Mouse (Mus musculus) MEL (cell line): ENCODE results near the gene Gpr19. TPM values are rescaled to one million over a fixed set of nuclear protein-coding genes. Genes with fewer than 3 reads are reported as not detected.

Source experiments
- DNase-seq: peaks from one replicate; pipeline ENCODE4 v3.0.0; 2011; ENCODE audit warnings: low read depth, low spot score
- H3K27ac ChIP-seq: 2 replicates; pipeline ENCODE4 v1.5.1; 2012; ENCODE audit warnings: low read depth, mild to moderate bottlenecking, control low read depth, low read length, moderate library complexity; ENCODE audit not compliant: control insufficient read depth
- H3K27me3 ChIP-seq, 2 experiments: fragments of 150-350 bp in 1 of 2; sonication (generic) in 1 of 2; 2 replicates each; pipeline ENCODE4 v1.6.1; 2012; ENCODE audit warnings: low read length in 2 of 2, mild to moderate bottlenecking in 2 of 2, improper control_type of control experiment in 1 of 2, moderate library complexity in 1 of 2; ENCODE audit not compliant: insufficient read depth in 2 of 2, control insufficient read depth in 1 of 2
- H3K36me3 ChIP-seq, 2 experiments: 2 replicates each; pipeline ENCODE4 v1.6.1; 2012 to 2014; ENCODE audit warnings: low read length in 2 of 2, improper control_type of control experiment in 1 of 2, inconsistent platforms in 1 of 2, mild to moderate bottlenecking in 1 of 2; ENCODE audit not compliant: insufficient read depth in 2 of 2, control insufficient read depth in 1 of 2
- H3K4me1 ChIP-seq, 2 experiments: fragments of 150-350 bp in 1 of 2; sonication (generic) in 1 of 2; 2 replicates each; pipeline ENCODE4 v1.6.1; 2012; ENCODE audit warnings: low read length in 2 of 2, improper control_type of control experiment in 1 of 2, mild to moderate bottlenecking in 1 of 2; ENCODE audit not compliant: insufficient read depth in 2 of 2, control insufficient read depth in 1 of 2
- H3K4me3 ChIP-seq, 2 experiments: fragments of 150-350 bp in 1 of 2; sonication (generic) in 1 of 2; 2 replicates each; pipeline ENCODE4 v1.5.1; 2012; ENCODE audit warnings: low read depth in 2 of 2, low read length in 2 of 2, mild to moderate bottlenecking in 2 of 2, moderate library complexity in 2 of 2, control low read depth in 1 of 2, improper control_type of control experiment in 1 of 2; ENCODE audit not compliant: control insufficient read depth in 1 of 2, insufficient read depth in 1 of 2
- H3K79me2 ChIP-seq: 2 replicates; pipeline ENCODE4 v1.6.1; 2012; ENCODE audit warnings: mild to moderate bottlenecking, low read length, moderate library complexity; ENCODE audit not compliant: control insufficient read depth, poor library complexity, insufficient read depth
- H3K9ac ChIP-seq: 2 replicates; pipeline ENCODE4 v1.6.1; 2012; ENCODE audit warnings: low read depth, mild to moderate bottlenecking, control low read depth, low read length, moderate library complexity; ENCODE audit not compliant: control insufficient read depth, poor library complexity, severe bottlenecking
- H3K9me3 ChIP-seq: fragments of 150-350 bp; sonication (generic); replicated peaks from 2 replicates; pipeline ENCODE4 v1.6.1; 2012; ENCODE audit warnings: mild to moderate bottlenecking, low read length, improper control_type of control experiment, moderate library complexity; ENCODE audit not compliant: insufficient read depth
- BHLHE40 ChIP-seq: IDR thresholded peaks from 2 replicates; pipeline ENCODE4 v1.6.1; 2012; ENCODE audit warnings: low read depth, mild to moderate bottlenecking, inconsistent platforms, low read length, improper control_type of control experiment, borderline replicate concordance
- CHD2 ChIP-seq: IDR thresholded peaks from 2 replicates; pipeline ENCODE4 v1.6.1; 2011; ENCODE audit warnings: low read length, improper control_type of control experiment
- CTCF ChIP-seq, 3 experiments: IDR thresholded peaks in 2 of 3; conservative IDR thresholded peaks in 1 of 3; 2 replicates each; pipeline ENCODE4 v1.5.1; 2011 to 2012; ENCODE audit warnings: low read length in 3 of 3, low read depth in 2 of 3, mild to moderate bottlenecking in 2 of 3, improper control_type of control experiment in 1 of 3, inconsistent platforms in 1 of 3, mixed read lengths in 1 of 3, moderate library complexity in 1 of 3; ENCODE audit not compliant: control insufficient read depth in 1 of 3, insufficient read depth in 1 of 3, poor library complexity in 1 of 3, severe bottlenecking in 1 of 3
- E2F4 ChIP-seq: IDR thresholded peaks from 2 replicates; pipeline ENCODE4 v1.6.1; 2011; ENCODE audit warnings: low read depth, low read length, improper control_type of control experiment, borderline replicate concordance
- ELF1 ChIP-seq: IDR thresholded peaks from 2 replicates; pipeline ENCODE4 v1.6.1; 2014; ENCODE audit warnings: low read depth, mild to moderate bottlenecking, inconsistent platforms, low read length, improper control_type of control experiment, moderate library complexity
- EP300 ChIP-seq, 2 experiments: IDR thresholded peaks; 2 replicates each; pipeline ENCODE4 v1.6.1; 2011; ENCODE audit warnings: improper control_type of control experiment in 2 of 2, low read length in 2 of 2, low read depth in 1 of 2, mild to moderate bottlenecking in 1 of 2
- GABPA ChIP-seq: IDR thresholded peaks from 2 replicates; pipeline ENCODE4 v1.6.1; 2012; ENCODE audit warnings: low read depth, mild to moderate bottlenecking, inconsistent platforms, low read length, improper control_type of control experiment, moderate library complexity
- HCFC1 ChIP-seq: IDR thresholded peaks from 2 replicates; pipeline ENCODE4 v1.6.1; 2012; ENCODE audit warnings: low read depth, mild to moderate bottlenecking, inconsistent platforms, low read length, improper control_type of control experiment, moderate library complexity
- JUND ChIP-seq: IDR thresholded peaks from 2 replicates; pipeline ENCODE4 v1.6.1; 2011; ENCODE audit warnings: low read depth, mild to moderate bottlenecking, improper control_type of control experiment, low read length
- MAFK ChIP-seq: IDR thresholded peaks from 2 replicates; pipeline ENCODE4 v1.6.1; 2011; ENCODE audit warnings: low read depth, mild to moderate bottlenecking, low read length, improper control_type of control experiment, borderline replicate concordance
- MAX ChIP-seq: IDR thresholded peaks from 2 replicates; pipeline ENCODE4 v1.6.1; 2011; ENCODE audit warnings: low read length, improper control_type of control experiment
- MEF2A ChIP-seq: IDR thresholded peaks from 2 replicates; pipeline ENCODE4 v1.6.1; 2014; ENCODE audit warnings: low read depth, mild to moderate bottlenecking, inconsistent platforms, low read length, improper control_type of control experiment; ENCODE audit not compliant: poor library complexity, insufficient replicate concordance, severe bottlenecking; ENCODE audit errors: extremely low read depth
- MXI1 ChIP-seq: IDR thresholded peaks from 2 replicates; pipeline ENCODE4 v1.6.1; 2011; ENCODE audit warnings: mild to moderate bottlenecking, low read depth, low read length, improper control_type of control experiment
- MYB ChIP-seq: IDR thresholded peaks from 2 replicates; pipeline ENCODE4 v1.6.1; 2011; ENCODE audit warnings: mild to moderate bottlenecking, low read depth, low read length, improper control_type of control experiment
- MYC ChIP-seq: IDR thresholded peaks from 2 replicates; pipeline ENCODE4 v1.6.1; 2011; ENCODE audit warnings: low read depth, mild to moderate bottlenecking, low read length, improper control_type of control experiment, moderate library complexity
- NELFE ChIP-seq: IDR thresholded peaks from 2 replicates; pipeline ENCODE4 v1.6.1; 2011; ENCODE audit warnings: low read depth, low read length, improper control_type of control experiment
- NRF1 ChIP-seq: IDR thresholded peaks from 2 replicates; pipeline ENCODE4 v1.6.1; 2014; ENCODE audit warnings: low read depth, mild to moderate bottlenecking, inconsistent platforms, low read length, improper control_type of control experiment, moderate library complexity; ENCODE audit not compliant: poor library complexity, insufficient read depth, severe bottlenecking
- POLR2AphosphoS2 ChIP-seq: IDR thresholded peaks from 2 replicates; pipeline ENCODE4 v1.6.1; 2011; ENCODE audit warnings: low read length, improper control_type of control experiment
- POLR2AphosphoS5 ChIP-seq: IDR thresholded peaks from 2 replicates; pipeline ENCODE4 v1.6.1; 2012; ENCODE audit warnings: low read depth, borderline replicate concordance, mild to moderate bottlenecking, inconsistent platforms, low read length, moderate library complexity, mixed read lengths
- RAD21 ChIP-seq: IDR thresholded peaks from 2 replicates; pipeline ENCODE4 v1.6.1; 2011; ENCODE audit warnings: mild to moderate bottlenecking, low read depth, low read length, improper control_type of control experiment
- SIN3A ChIP-seq: IDR thresholded peaks from 2 replicates; pipeline ENCODE4 v1.6.1; 2012; ENCODE audit warnings: low read length, improper control_type of control experiment, inconsistent platforms
- SMC3 ChIP-seq: IDR thresholded peaks from 2 replicates; pipeline ENCODE4 v1.6.1; 2011; ENCODE audit warnings: low read depth, low read length, improper control_type of control experiment
- USF2 ChIP-seq, 2 experiments: IDR thresholded peaks; 2 replicates each; pipeline ENCODE4 v1.6.1; 2011 to 2012; ENCODE audit warnings: improper control_type of control experiment in 2 of 2, low read length in 2 of 2, borderline replicate concordance in 1 of 2, inconsistent platforms in 1 of 2, low read depth in 1 of 2, mild to moderate bottlenecking in 1 of 2; ENCODE audit not compliant: insufficient read depth in 1 of 2
- ZC3H11A ChIP-seq: IDR thresholded peaks from 2 replicates; pipeline ENCODE4 v1.6.1; 2012; ENCODE audit warnings: low read depth, mild to moderate bottlenecking, inconsistent platforms, low read length, improper control_type of control experiment
- ZMIZ1 ChIP-seq: IDR thresholded peaks from 2 replicates; pipeline ENCODE4 v1.6.1; 2012; ENCODE audit warnings: low read depth, mild to moderate bottlenecking, inconsistent platforms, low read length, improper control_type of control experiment, moderate library complexity
- ZNF384 ChIP-seq: IDR thresholded peaks from 2 replicates; pipeline ENCODE4 v1.6.1; 2012; ENCODE audit warnings: low read depth, mild to moderate bottlenecking, inconsistent platforms, low read length, improper control_type of control experiment
- polyA plus RNA-seq, 2 experiments: library from polyadenylated mRNA; stranded (reverse) in 1 of 2; unstranded in 1 of 2; fragments of >175 nt in 1 of 2; fragments of >200 nt in 1 of 2; gene quantifications; 2 replicates each; pipeline versions ENCODE4 v1.2.1 to v1.2.4; 2012; ENCODE audit warnings: low replicate concordance in 2 of 2, low read depth in 1 of 2; ENCODE audit not compliant: insufficient read length in 2 of 2, insufficient read depth in 1 of 2, missing spikeins in 1 of 2
- total RNA-seq: library from RNA; depleted of rRNA; stranded (reverse); fragments of 300-350 nt; gene quantifications from 2 replicates; pipeline ENCODE4 v1.2.3, GENCODE M21; 2012

Gpr19 gene
- total and polyA plus RNA-seq, 3 experiments, result 8.4 to 11.7 TPM; not detected in 1

GRCm38 (mm10) chr6:134876795-134877194 is 21.6 kb downstream of the Gpr19 start:
- Histone ChIP-seq H3K4me3 (no peak overlapping the region), H3K36me3 (peaks cover 0 to 3% of the 10 kb centered on the region in 2 experiments; a peak in 2 of 4 replicates), H3K79me2 (no peaks in the 10 kb centered on the region), H3K27me3 (no peaks in the 10 kb centered on the region), H3K4me1 (peaks cover 4% of the 10 kb centered on the region in 2 experiments; a peak in 2 of 4 replicates), H3K9me3 (no peaks in the 10 kb centered on the region), H3K9ac (no peak overlapping the region), H3K27ac (no peak overlapping the region)
- TF ChIP-seq CTCF (IDR thresholded peaks at IDR 0.05 in 2 of 3, conservative IDR thresholded peaks at IDR 0.05 in 1 of 3; ENCODE audit: control insufficient read depth in 1 of 3, insufficient read depth in 1 of 3, low read depth in 2 of 3, low read length in 3 of 3, poor library complexity in 1 of 3, severe bottlenecking in 1 of 3), result peak; percentile 37 to 59 (median 46)
- no peak for TF ChIP-seq ZNF384
- TF ChIP-seq MAFK, result no peak
- no peak for TF ChIP-seq MXI1
- no peak for TF ChIP-seq NRF1
- no peak for TF ChIP-seq POLR2AphosphoS2
- TF ChIP-seq SMC3, result peak; percentile 39
- TF ChIP-seq RAD21, result peak; percentile 34
- TF ChIP-seq MAX, result no peak
- no peak for TF ChIP-seq EP300 (IDR thresholded peaks at IDR 0.05; ENCODE audit: low read depth in 1 of 2, low read length in 2 of 2)
- DNase-seq, result peak; percentile 58

GRCm38 (mm10) chr6:134873018-134873417 is 25.4 kb downstream of the Gpr19 start:
- H3K9ac ChIP-seq, result no peak overlapping the region
- H3K27me3 ChIP-seq, result no peaks in the 10 kb centered on the region
- H3K36me3 ChIP-seq, result no peaks in the 10 kb centered on the region
- TF ChIP-seq SMC3, result peak; percentile 59
- no peak for TF ChIP-seq ELF1
- peak; percentile 55 for TF ChIP-seq RAD21
- TF ChIP-seq ZC3H11A, result peak; percentile 46
- peak; percentile 36 to 61 (median 38) for TF ChIP-seq CTCF (IDR thresholded peaks at IDR 0.05 in 2 of 3, conservative IDR thresholded peaks at IDR 0.05 in 1 of 3; ENCODE audit: control insufficient read depth in 1 of 3, insufficient read depth in 1 of 3, low read depth in 2 of 3, low read length in 3 of 3, poor library complexity in 1 of 3, severe bottlenecking in 1 of 3)
- no peak for TF ChIP-seq MYB
- peak; percentile 85 for TF ChIP-seq ZNF384
- no peak for TF ChIP-seq SIN3A
- H3K27ac ChIP-seq, result no peak overlapping the region
- H3K79me2 ChIP-seq, result no peaks in the 10 kb centered on the region
- H3K4me3 ChIP-seq, result no peak overlapping the region
- no peaks in the 10 kb centered on the region for H3K9me3 ChIP-seq
- H3K4me1 ChIP-seq, result no peaks in the 10 kb centered on the region
- DNase-seq, result peak; percentile 51

GRCm38 (mm10) chr6:134872236-134872635 is 26.1 kb downstream of the Gpr19 start:
- Histone ChIP-seq H3K27me3 (no peaks in the 10 kb centered on the region), H3K36me3 (no peaks in the 10 kb centered on the region), H3K4me1 (no peaks in the 10 kb centered on the region), H3K79me2 (no peaks in the 10 kb centered on the region), H3K9ac (no peak overlapping the region), H3K9me3 (no peaks in the 10 kb centered on the region), H3K27ac (no peak overlapping the region), H3K4me3 (no peak overlapping the region)
- no peak for DNase-seq
- TF ChIP-seq MAX, result no peak
- TF ChIP-seq SMC3, result no peak
- no peak for TF ChIP-seq NELFE
- TF ChIP-seq MEF2A, result no peak
- no peak for TF ChIP-seq HCFC1
- no peak for TF ChIP-seq USF2 (IDR thresholded peaks at IDR 0.05; ENCODE audit: borderline replicate concordance in 1 of 2, insufficient read depth in 1 of 2, low read depth in 1 of 2, low read length in 2 of 2)
- TF ChIP-seq POLR2AphosphoS2, result no peak
- no peak for TF ChIP-seq JUND
- no peak for TF ChIP-seq ZMIZ1
- TF ChIP-seq MYC, result no peak
- no peak for TF ChIP-seq GABPA
- TF ChIP-seq ELF1, result no peak
- TF ChIP-seq POLR2AphosphoS5, result no peak
- TF ChIP-seq BHLHE40, result no peak
- no peak for TF ChIP-seq CHD2
- TF ChIP-seq E2F4, result no peak
